Mouse (Mus musculus) limb, embryonic 10.5 days (tissue): ENCODE results near the gene Id3. TPM values are rescaled to one million over a fixed set of nuclear protein-coding genes. Genes with fewer than 3 reads are reported as not detected.

Experiments used
- DNase-seq: peaks from one replicate; pipeline ENCODE4 v3.0.0-alpha.2; 2017; ENCODE audit warnings: low spot score
- H3K27ac ChIP-seq: fragments of 300-500 bp; sonication (generic); 2 replicates; pipeline ENCODE4 v1.5.1; 2016; ENCODE audit warnings: mild to moderate bottlenecking
- H3K27me3 ChIP-seq: fragments of 300-500 bp; sonication (generic); 2 replicates; pipeline ENCODE4 v1.6.1; 2016; ENCODE audit warnings: low read depth, mild to moderate bottlenecking; ENCODE audit not compliant: poor library complexity, severe bottlenecking
- H3K36me3 ChIP-seq: fragments of 300-500 bp; sonication (generic); 2 replicates; pipeline ENCODE4 v1.6.1; 2016; ENCODE audit warnings: mild to moderate bottlenecking, moderate library complexity
- H3K4me1 ChIP-seq: fragments of 300-500 bp; sonication (generic); 2 replicates; pipeline ENCODE4 v1.6.1; 2016
- H3K4me3 ChIP-seq: fragments of 300-500 bp; sonication (generic); 2 replicates; pipeline ENCODE4 v1.5.1; 2016; ENCODE audit warnings: mild to moderate bottlenecking, moderate library complexity
- H3K9me3 ChIP-seq: fragments of 300-500 bp; sonication (generic); replicated peaks from 2 replicates; pipeline ENCODE4 v1.6.1; 2016; ENCODE audit warnings: mild to moderate bottlenecking
- WGBS: fragments of 180-500 bp; shearing (Covaris S2); methylation state at CpG from one replicate; pipeline ENCODE4 v1.1.7; 2016; 5-methylcytosine and 5-hydroxymethylcytosine counted together
- polyA plus RNA-seq: library from polyadenylated mRNA; unstranded; fragments of >200 nt; fragmentation: Nextera tagmentation; extraction: Ambion mirVana; gene quantifications from 2 replicates; pipeline ENCODE4 v1.2.1, GENCODE M21; 2016

Id3 gene
- polyA plus RNA-seq, 1 experiment from 2014 or later: 475 TPM

DNA sequence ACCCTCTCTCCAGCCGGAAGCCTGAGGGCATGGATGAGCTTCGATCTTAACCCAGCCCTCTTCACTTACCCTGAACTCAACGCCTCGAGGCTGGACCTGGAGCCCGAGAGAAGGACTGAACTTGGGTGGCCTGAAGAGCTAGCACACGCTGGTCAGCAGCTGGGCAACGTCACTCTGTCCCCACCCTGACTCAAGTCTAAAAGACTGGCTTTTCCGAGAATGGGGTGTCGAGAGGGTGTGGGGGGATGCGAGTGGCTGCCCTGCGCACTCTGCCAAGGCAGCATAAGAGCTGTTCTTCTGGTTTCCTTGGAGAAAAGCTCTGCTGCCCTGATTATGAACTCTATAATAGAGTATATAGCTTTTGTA lies 1.6 kb downstream of the Id3 start:
- no peaks in the 10 kb centered on the region for H3K27me3 ChIP-seq
- peaks cover 10% of the 10 kb centered on the region; the same call in 1 of the 2 replicates for H3K36me3 ChIP-seq
- DNase-seq: no peak
- peaks cover 83% of the 10 kb centered on the region for H3K4me1 ChIP-seq
- H3K4me3 ChIP-seq: peak overlapping the region; percentile 88
- H3K27ac ChIP-seq: peak overlapping the region; percentile 96
- H3K9me3 ChIP-seq: no peaks in the 10 kb centered on the region
- under 1% methylated on average over 11 of the region's 11 CpGs for WGBS

DNA sequence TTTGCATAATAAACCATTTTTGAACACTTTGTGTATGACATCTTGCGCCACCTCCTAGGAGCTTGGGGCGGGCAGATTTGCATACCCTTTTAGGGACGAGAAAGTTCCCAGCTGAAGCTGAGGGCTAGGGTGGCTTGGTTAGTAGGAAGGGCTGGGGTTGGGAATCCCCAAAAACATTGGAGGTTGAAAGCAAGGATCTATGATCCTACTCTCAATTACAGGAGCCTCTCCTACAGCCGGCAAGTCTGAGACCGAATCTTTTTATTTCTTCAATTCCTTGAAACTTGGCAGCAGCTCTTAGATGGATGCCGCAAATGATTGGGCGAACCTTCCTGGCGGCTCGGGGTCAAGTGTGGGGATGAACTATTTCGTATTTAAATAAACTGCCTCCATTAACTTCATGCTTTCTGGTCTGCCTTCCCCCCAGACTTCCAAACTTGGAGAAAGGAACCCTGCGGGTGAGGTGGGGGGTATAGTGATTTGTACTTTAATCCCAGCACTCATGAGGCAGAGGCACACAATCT lies 2.1 kb downstream of the Id3 start:
- peaks cover 10% of the 10 kb centered on the region; the same call in 1 of the 2 replicates for H3K36me3 ChIP-seq
- WGBS: 10% methylated on average over 11 of the region's 11 CpGs
- H3K27ac ChIP-seq: peak overlapping the region; percentile 96
- peak overlapping the region; percentile 88 for H3K4me3 ChIP-seq
- no peaks in the 10 kb centered on the region for H3K9me3 ChIP-seq
- H3K4me1 ChIP-seq: peaks cover 83% of the 10 kb centered on the region
- H3K27me3 ChIP-seq: no peaks in the 10 kb centered on the region
- no peak for DNase-seq

DNA sequence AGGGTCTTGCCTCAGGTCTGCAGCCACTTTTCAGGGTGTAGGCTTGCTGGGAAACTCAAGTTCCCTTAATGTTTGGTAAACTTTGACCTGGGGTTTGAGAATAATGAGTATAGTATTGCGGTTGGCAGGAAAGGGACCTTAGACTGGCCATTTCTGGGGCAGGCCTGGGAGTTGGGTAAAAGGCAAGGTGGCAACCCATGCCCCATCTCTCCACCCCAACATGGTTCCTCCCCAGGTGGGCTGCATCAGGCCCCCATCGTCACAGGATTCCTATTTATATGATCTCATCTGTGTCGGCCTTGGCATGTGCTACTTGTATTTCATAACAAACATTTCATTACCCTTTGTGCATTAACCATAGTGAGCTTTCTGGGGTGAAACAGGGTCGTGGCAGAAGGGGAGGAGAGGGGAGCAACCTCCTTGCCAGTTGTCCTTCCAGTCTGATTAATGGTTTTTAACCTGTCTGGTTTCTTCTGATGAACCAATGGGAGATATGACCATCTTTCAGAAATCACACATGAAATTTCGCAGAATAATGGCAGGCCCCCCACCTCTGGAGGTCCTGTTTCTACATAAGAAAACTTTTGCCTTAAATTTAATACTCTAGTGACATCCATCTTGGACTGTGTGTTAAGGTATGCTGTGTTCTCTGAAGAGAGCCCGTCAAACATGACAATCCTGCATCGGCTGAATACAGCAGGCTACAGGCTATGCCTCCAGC lies 2.9 kb downstream of the Id3 start:
- H3K9me3 ChIP-seq: no peaks in the 10 kb centered on the region
- WGBS: 11% methylated on average over 7 of the region's 7 CpGs
- H3K27ac ChIP-seq: peak overlapping the region; percentile 96
- DNase-seq: no peak
- H3K27me3 ChIP-seq: no peaks in the 10 kb centered on the region
- peak overlapping the region; percentile 88 for H3K4me3 ChIP-seq
- H3K4me1 ChIP-seq: peaks cover 83% of the 10 kb centered on the region
- peaks cover 10% of the 10 kb centered on the region; the same call in 1 of the 2 replicates for H3K36me3 ChIP-seq

DNA sequence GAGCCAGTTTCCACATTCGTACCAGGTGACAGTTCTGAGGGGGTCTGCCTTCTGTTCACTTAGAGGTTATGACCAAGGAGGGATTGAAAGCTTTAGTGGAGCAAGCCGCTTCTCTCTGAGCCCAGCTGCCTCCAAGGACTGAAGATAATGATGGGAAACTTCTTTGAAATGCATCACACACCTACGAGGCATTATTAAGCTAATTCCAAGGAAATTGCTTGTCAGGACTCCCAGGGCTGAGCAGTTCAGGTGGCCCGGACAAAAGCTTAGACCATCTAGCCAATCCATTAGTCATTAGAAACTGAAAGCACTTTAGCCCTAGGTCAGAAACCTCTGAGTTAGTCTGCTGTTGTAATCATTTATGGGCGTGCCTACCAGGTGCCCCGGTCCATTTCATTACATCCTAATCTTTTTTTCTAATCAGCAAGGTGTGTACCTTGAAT lies 3.4 kb downstream of the Id3 start:
- Histone ChIP-seq H3K36me3 (peaks cover 10% of the 10 kb centered on the region; the same call in 1 of the 2 replicates), H3K9me3 (no peaks in the 10 kb centered on the region), H3K4me1 (peaks cover 82% of the 10 kb centered on the region), H3K27ac (peak overlapping the region; percentile 96), H3K27me3 (no peaks in the 10 kb centered on the region), H3K4me3 (peak overlapping the region; percentile 88)
- DNase-seq: peak; percentile 60
- 0% methylated on average over 6 of the region's 6 CpGs for WGBS

DNA sequence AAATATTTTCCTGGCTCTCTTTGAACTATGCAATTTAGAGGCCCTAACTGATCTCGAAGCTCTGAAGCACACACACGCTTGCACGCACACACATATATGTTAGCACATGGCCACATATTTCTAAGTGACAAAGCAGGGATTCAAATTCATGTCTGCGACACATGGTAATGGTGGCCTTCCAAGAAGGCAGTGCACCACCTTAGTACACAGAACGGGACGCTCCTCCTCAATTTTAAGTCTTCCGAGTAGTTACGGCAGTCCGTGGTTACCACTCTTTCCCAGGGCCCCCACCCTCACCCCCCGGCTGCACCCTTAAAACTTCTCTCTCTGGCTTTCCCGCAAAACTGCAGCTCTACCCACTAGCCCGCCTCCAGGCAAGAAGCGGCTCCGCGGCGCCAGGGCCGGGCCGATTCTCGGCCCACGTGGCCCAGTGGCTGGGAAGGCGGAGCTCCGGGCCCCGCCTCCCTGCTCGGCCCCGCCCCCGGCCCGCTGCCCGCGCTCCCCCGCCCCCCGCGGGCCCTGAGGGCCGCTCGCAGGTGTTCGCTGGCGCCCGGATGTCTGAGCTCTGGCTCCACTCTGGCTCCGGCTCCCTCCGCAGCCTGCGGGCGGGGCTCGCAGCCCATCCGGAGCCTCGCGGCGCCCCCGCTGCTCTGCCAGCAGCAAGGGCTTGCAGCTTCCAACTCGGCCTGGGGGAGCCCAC lies 4.3 kb downstream of the Id3 start:
- H3K27ac ChIP-seq: peak overlapping the region; percentile 96
- H3K4me3 ChIP-seq: peak overlapping the region; percentile 88
- peak; percentile 97 for DNase-seq
- no peaks in the 10 kb centered on the region for H3K9me3 ChIP-seq
- peaks cover 77% of the 10 kb centered on the region for H3K4me1 ChIP-seq
- under 1% methylated on average over 48 of the region's 48 CpGs for WGBS
- peaks cover 10% of the 10 kb centered on the region; the same call in 1 of the 2 replicates for H3K36me3 ChIP-seq
- no peaks in the 10 kb centered on the region for H3K27me3 ChIP-seq

DNA sequence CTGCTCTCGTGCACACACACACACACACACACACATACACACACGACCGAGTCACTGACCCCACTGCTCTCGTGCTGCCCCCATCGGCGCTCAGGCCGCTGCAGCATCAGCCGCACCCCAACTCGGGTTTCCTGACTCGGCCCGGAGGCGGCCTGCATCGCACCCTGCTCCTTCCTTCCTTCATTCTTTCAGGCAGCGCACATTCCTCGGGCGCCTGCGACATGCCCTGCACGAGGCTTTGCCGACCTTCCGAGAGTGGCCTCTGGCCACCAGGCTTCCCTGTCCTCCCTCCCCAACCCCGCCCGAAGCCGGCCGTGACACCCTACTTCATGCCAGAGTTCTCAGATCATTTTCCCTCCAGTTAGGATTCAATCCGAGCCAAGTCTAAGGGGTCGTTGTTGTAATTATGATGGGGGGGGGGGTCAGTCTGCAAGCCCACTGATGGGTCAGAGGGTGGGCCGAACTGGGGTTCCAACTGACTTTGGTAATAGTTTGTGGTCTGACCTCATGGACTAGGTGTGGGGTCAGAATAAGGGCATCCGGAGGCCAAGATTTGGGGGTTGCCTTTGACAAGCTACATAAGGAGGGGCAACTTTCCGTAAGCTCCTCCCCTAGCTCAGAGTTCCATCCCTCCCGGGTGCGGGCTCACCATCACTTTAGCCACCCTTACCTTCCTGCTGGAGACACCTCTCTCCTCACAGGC lies 5.2 kb downstream of the Id3 start:
- peak; percentile 80 for DNase-seq
- Histone ChIP-seq H3K27ac (peak overlapping the region; percentile 96), H3K36me3 (peaks cover 10% of the 10 kb centered on the region; the same call in 1 of the 2 replicates), H3K4me1 (peaks cover 70% of the 10 kb centered on the region), H3K27me3 (no peaks in the 10 kb centered on the region), H3K9me3 (no peaks in the 10 kb centered on the region), H3K4me3 (peak overlapping the region; percentile 88)
- WGBS: 1% methylated on average over 31 of the region's 31 CpGs

DNA sequence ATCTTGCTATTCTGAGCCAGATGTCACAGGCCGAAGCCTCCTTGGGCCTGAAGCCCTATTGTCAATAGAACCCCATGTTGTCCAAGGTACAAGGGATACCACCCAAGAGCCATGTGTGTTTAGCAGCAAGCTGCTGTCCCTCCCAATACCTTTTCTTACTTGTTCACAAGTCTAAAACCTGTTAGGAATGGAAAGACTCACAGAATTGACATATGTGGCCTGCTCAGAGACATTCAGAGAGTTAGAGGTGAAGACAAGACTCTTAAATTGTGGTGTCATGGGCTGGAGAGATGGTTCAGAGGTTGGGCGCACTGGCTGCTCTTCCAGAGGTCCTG lies 5.7 kb downstream of the Id3 start:
- no peaks in the 10 kb centered on the region for H3K27me3 ChIP-seq
- H3K27ac ChIP-seq: peak overlapping the region; percentile 96
- peaks cover 70% of the 10 kb centered on the region for H3K4me1 ChIP-seq
- 0 out of 2 replicates have a peak overlapping the region, but pooled peaks have one; percentile 88 for H3K4me3 ChIP-seq
- no peaks in the 10 kb centered on the region for H3K9me3 ChIP-seq
- peaks cover 10% of the 10 kb centered on the region; the same call in 1 of the 2 replicates for H3K36me3 ChIP-seq
- 68% methylated on average over 2 of the region's 2 CpGs for WGBS
- no peak for DNase-seq

DNA sequence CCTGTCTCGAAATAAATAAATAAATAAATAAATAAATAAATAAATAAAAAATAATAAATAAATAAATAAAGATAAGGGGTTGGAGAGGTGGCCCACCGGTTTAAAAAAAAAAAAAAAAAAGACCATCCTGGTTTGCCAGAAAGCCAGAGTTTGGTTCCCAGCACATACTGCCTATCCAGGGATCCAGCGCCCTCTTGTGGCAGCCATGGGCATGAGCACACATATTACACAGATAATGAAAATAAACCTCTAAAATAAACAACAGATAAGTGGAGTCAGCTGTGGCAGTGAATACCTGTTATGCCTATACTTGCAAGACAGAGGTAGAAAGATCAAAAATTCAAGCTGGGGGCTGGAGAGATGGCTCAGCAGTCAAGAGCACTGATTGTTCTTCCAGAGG lies 6.4 kb downstream of the Id3 start:
- Histone ChIP-seq H3K9me3 (no peaks in the 10 kb centered on the region), H3K27ac (peak overlapping the region; percentile 84), H3K36me3 (peaks cover 9% of the 10 kb centered on the region; the same call in 1 of the 2 replicates), H3K27me3 (no peaks in the 10 kb centered on the region), H3K4me3 (no peak overlapping the region), H3K4me1 (peaks cover 72% of the 10 kb centered on the region)
- DNase-seq: peak; percentile 73
- 44% methylated on average over 3 of the region's 3 CpGs for WGBS

DNA sequence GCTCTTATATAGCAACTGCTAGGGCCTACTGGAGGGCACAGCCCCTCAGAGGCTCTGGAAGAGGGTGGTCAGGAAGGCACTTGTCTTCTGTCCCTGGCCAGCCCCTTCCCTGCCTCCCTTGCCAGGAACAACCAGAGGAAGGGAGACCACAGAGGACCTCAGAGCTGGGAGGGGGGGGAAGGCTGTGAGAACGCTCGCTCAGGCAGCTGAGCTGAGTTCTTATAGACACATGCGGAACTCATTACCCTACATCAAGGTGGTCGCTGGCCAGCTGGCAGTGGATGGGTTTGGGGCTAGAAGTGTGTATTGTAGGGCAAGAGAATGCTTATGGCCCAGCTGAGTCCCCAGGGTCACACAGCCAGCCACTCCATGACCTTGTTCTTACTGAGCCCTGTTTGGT lies 7.3 kb downstream of the Id3 start:
- 16% methylated on average over 4 of the region's 4 CpGs for WGBS
- Histone ChIP-seq H3K4me3 (peak overlapping the region; percentile 29; the same call in 1 of the 2 replicates), H3K36me3 (0 out of 2 replicates have a peak, but pooled peaks cover under 1% of the 10 kb centered on the region), H3K9me3 (no peaks in the 10 kb centered on the region), H3K27ac (peak overlapping the region; percentile 84), H3K4me1 (peaks cover 65% of the 10 kb centered on the region), H3K27me3 (no peaks in the 10 kb centered on the region)
- DNase-seq: peak; percentile 85

DNA sequence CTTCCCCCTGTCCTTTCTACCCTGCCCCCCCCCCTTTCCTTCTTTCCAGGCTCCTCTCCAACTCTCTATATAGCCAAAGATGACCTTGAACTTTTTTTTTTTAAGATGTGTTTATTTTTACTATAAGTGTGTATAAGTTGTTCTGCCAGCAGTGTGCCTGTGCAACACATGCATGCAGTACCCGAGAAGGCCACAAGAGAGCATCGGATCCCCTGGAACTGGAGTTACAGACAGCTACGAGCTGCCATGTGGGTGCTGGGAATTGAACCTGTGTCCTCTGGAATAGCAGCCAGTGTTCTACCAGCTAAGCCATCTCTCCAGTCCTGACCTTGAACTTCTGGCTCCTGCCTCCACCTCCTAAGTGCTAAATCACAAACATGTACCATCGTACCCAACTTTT lies 9.5 kb downstream of the Id3 start:
- H3K27ac ChIP-seq: peak overlapping the region; percentile 69; the same call in 1 of the 2 replicates
- DNase-seq: no peak
- peaks cover 48% of the 10 kb centered on the region for H3K4me1 ChIP-seq
- 89% methylated on average over 4 of the region's 4 CpGs for WGBS
- H3K36me3 ChIP-seq: no peaks in the 10 kb centered on the region
- no peak overlapping the region for H3K4me3 ChIP-seq
- H3K27me3 ChIP-seq: no peaks in the 10 kb centered on the region
- no peaks in the 10 kb centered on the region for H3K9me3 ChIP-seq

DNA sequence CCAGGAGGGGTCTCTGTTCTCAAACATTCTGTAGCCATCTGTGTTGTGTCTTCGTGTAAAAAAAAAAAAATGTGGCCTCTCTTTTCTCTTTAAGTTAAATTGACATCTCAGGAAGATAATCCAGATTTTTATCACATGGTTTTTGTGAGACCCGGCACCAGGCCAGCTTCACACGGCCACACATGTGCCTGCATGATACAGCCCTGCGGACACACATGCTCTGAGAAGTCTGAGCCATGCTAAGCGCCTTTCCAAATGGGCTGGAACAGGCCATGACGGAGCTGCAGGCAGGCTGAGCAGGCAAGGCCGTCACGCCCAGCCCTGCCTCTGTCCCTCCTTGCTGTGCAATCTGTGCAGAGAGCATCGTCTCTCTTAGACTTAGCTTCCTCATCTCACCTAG lies 11.2 kb downstream of the Id3 start:
- H3K27ac ChIP-seq: peak overlapping the region; percentile 25; the same call in 1 of the 2 replicates
- peaks cover 36% of the 10 kb centered on the region for H3K4me1 ChIP-seq
- H3K4me3 ChIP-seq: no peak overlapping the region
- DNase-seq: no peak
- no peaks in the 10 kb centered on the region for H3K36me3 ChIP-seq
- no peaks in the 10 kb centered on the region for H3K9me3 ChIP-seq
- WGBS: 77% methylated on average over 9 of the region's 9 CpGs
- H3K27me3 ChIP-seq: no peaks in the 10 kb centered on the region

DNA sequence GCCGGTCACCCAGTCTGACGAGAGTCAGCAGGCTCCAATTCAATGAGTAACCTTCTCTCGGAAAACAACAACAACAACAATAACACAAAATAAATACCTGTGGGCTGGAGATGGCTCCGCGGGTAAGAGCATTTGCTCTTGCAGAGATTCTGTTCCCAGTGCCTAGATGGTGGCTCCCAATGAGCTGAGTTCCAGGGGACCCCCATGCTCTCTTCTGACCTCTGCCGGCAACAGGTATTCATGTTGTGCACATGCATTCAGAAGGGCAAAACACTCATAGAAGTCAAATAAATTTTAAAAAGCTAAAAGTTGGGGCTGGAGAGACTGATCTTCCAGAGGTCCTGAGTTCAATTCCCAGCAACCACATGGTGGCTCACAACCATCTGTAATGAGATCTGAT lies 15.2 kb downstream of the Id3 start:
- no peak for DNase-seq
- 82% methylated on average over 6 of the region's 6 CpGs for WGBS
- H3K27ac ChIP-seq: no peak overlapping the region

More for the DNA sequence above, 15.2 kb downstream of the Id3 start:
- Histone ChIP-seq H3K27me3 (no peaks in the 10 kb centered on the region), H3K9me3 (no peaks in the 10 kb centered on the region), H3K4me1 (peaks cover 26% of the 10 kb centered on the region), H3K4me3 (no peak overlapping the region), H3K36me3 (no peaks in the 10 kb centered on the region)
